Mouse (Mus musculus) ES-E14 (cell line): ENCODE results near the gene Snrk. TPM values are rescaled to one million over a fixed set of nuclear protein-coding genes. Genes with fewer than 3 reads are reported as not detected.

ENCODE experiments used
- DNase-seq: peaks from one replicate; pipeline ENCODE4 v3.0.0-alpha.2; 2013; ENCODE audit warnings: low read depth, low spot score
- H3K27ac ChIP-seq: 2 replicates; pipeline ENCODE4 v1.5.1; 2012; ENCODE audit warnings: low read depth, mild to moderate bottlenecking, low read length, moderate library complexity, mixed read lengths; ENCODE audit not compliant: poor library complexity, insufficient read depth, severe bottlenecking
- H3K36me3 ChIP-seq: 2 replicates; pipeline ENCODE4 v1.6.1; 2012; ENCODE audit warnings: mild to moderate bottlenecking, low read length, moderate library complexity, mixed read lengths; ENCODE audit not compliant: control insufficient read depth, poor library complexity, insufficient read depth, severe bottlenecking
- H3K4me1 ChIP-seq, 2 experiments: fragments of 150-350 bp in 1 of 2; sonication (generic) in 1 of 2; 2 replicates each; pipeline ENCODE4 v1.6.1; 2012; ENCODE audit warnings: low read length in 2 of 2, mild to moderate bottlenecking in 1 of 2, mixed read lengths in 1 of 2; ENCODE audit not compliant: control insufficient read depth in 2 of 2, insufficient read depth in 2 of 2, poor library complexity in 1 of 2
- H3K4me3 ChIP-seq, 2 experiments: fragments of 150-350 bp in 1 of 2; sonication (generic) in 1 of 2; 2 replicates each; pipeline ENCODE4 v1.5.1; 2012; ENCODE audit warnings: low read length in 2 of 2, low read depth in 1 of 2, mild to moderate bottlenecking in 1 of 2, mixed read lengths in 1 of 2; ENCODE audit not compliant: insufficient read depth in 1 of 2, poor library complexity in 1 of 2, severe bottlenecking in 1 of 2
- H3K9ac ChIP-seq: 2 replicates; pipeline ENCODE4 v1.6.1; 2012; ENCODE audit warnings: low read depth, mild to moderate bottlenecking, low read length, mixed read lengths; ENCODE audit not compliant: poor library complexity, insufficient read depth, severe bottlenecking
- H3K9me3 ChIP-seq: fragments of 150-350 bp; sonication (generic); 2 replicates; pipeline ENCODE4 v1.6.1; 2012; ENCODE audit warnings: low read depth, mild to moderate bottlenecking, low read length; ENCODE audit not compliant: control insufficient read depth, insufficient read depth
- CHD2 ChIP-seq: IDR thresholded peaks from 2 replicates; pipeline ENCODE4 v1.6.1; 2014; ENCODE audit warnings: mild to moderate bottlenecking, low read depth, low read length, inconsistent platforms
- HCFC1 ChIP-seq: IDR thresholded peaks from 2 replicates; pipeline ENCODE4 v1.6.1; 2012; ENCODE audit warnings: low read length, inconsistent platforms, borderline replicate concordance; ENCODE audit not compliant: insufficient read depth
- MAFK ChIP-seq: IDR thresholded peaks from 2 replicates; pipeline ENCODE4 v1.6.1; 2014; ENCODE audit warnings: mild to moderate bottlenecking, low read depth, low read length, inconsistent platforms; ENCODE audit not compliant: insufficient read depth
- ZC3H11A ChIP-seq: IDR thresholded peaks from 2 replicates; pipeline ENCODE4 v1.6.1; 2012; ENCODE audit warnings: low read depth, mild to moderate bottlenecking, inconsistent platforms, low read length, borderline replicate concordance
- ZNF384 ChIP-seq: IDR thresholded peaks from 2 replicates; pipeline ENCODE4 v1.6.1; 2012; ENCODE audit warnings: low read depth, low read length, inconsistent platforms
- in situ Hi-C, 2 experiments: fragments of 600-800 bp; cut with MboI; formaldehyde crosslinking; loops; one replicate each; pipeline ENCODE4 v1.15.1; 2025; ENCODE audit warnings: low sequenced_read_pairs in 2 of 2, inconsistent platforms in 1 of 2; ENCODE audit not compliant: unreplicated experiment in 2 of 2
- total RNA-seq: library from RNA; depleted of rRNA; stranded (reverse); fragments of 300-350 nt; gene quantifications from 2 replicates; pipeline ENCODE4 v1.2.3, GENCODE M21; 2012

The Snrk gene
- total RNA-seq, 1 experiment = 10.0 TPM

- Histone ChIP-seq H3K4me1 (no peaks in the 10 kb centered on the region), H3K9me3 (no peaks in the 10 kb centered on the region), H3K9ac (no peak overlapping the region), H3K4me3 (no peak overlapping the region), H3K36me3 (no peaks in the 10 kb centered on the region), H3K27ac (no peak overlapping the region)
- DNase-seq = no peak
- in situ Hi-C loops = no loop called here
- no peak for TF ChIP-seq ZNF384
- TF ChIP-seq ZC3H11A = no peak
- TF ChIP-seq CHD2 = no peak
- TF ChIP-seq MAFK = no peak
- TF ChIP-seq HCFC1 = no peak
Measured at GRCm38 (mm10) chr9:122103550-122104284, 13.3 kb upstream of the Snrk start.

DNA sequence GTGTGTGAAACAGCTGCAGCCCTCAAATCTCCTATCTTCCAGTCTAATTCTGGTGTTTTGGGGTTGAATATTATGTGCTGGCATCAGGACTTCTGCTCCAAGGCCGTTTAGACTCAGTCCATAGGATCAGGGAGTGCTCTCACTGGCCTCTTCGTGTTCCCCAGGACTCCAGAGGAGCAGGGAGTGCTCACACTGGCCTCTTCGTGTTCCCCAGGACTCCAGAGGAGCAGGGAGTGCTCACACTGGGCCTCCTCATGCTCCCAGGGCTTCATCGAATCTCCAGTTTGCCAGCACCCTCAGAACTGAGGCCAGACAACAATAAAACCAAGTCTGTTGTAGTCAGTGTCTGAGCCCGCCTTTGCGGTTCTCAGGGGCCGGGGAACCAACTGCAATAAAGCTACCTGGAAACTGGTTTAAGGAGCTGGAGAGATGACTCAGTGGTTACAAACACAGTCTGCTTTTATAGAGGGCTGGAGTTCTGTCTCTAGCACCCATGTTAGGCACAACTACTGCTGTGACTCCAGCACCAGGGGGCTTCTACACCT lies 12.7 kb upstream of the Snrk start:
- H3K4me3 ChIP-seq = no peak overlapping the region
- H3K27ac ChIP-seq = no peak overlapping the region
- H3K9ac ChIP-seq = no peak overlapping the region
- H3K4me1 ChIP-seq = no peaks in the 10 kb centered on the region
- DNase-seq = no peak
- TF ChIP-seq ZC3H11A (no peak), MAFK (no peak), CHD2 (no peak), ZNF384 (no peak), HCFC1 (no peak)
- no peaks in the 10 kb centered on the region for H3K36me3 ChIP-seq
- no peaks in the 10 kb centered on the region for H3K9me3 ChIP-seq
- in situ Hi-C loops = no loop called here

GRCm38 (mm10) chr9:122107701-122108375 lies 9.2 kb upstream of the Snrk start:
- no peak for TF ChIP-seq HCFC1
- no peak for TF ChIP-seq ZNF384
- no peak for TF ChIP-seq CHD2
- TF ChIP-seq MAFK = no peak
- no peak for TF ChIP-seq ZC3H11A
- H3K27ac ChIP-seq = no peak overlapping the region
- H3K4me1 ChIP-seq = no peaks in the 10 kb centered on the region
- no peak for DNase-seq
- H3K9me3 ChIP-seq = no peaks in the 10 kb centered on the region
- in situ Hi-C loops = no loop called here
- no peak overlapping the region for H3K9ac ChIP-seq
- no peak overlapping the region for H3K4me3 ChIP-seq
- no peaks in the 10 kb centered on the region for H3K36me3 ChIP-seq

- H3K9ac ChIP-seq = no peak overlapping the region
- no peaks in the 10 kb centered on the region for H3K36me3 ChIP-seq
- H3K27ac ChIP-seq = no peak overlapping the region
- in situ Hi-C loops = no loop called here
- no peak overlapping the region for H3K4me3 ChIP-seq
- DNase-seq = no peak
- no peaks in the 10 kb centered on the region for H3K4me1 ChIP-seq
- TF ChIP-seq CHD2 (no peak), ZC3H11A (no peak), HCFC1 (no peak), ZNF384 (no peak), MAFK (no peak)
- no peaks in the 10 kb centered on the region for H3K9me3 ChIP-seq
Measured at GRCm38 (mm10) chr9:122109553-122110225, 7.4 kb upstream of the Snrk start.
